Mouse (Mus musculus) embryo, embryonic 11.5 days (tissue): Measurements from ENCODE around the gene Acot8.

Source experiments
- DNase-seq: peaks from one replicate; pipeline ENCODE4 v3.0.0-alpha.2; 2012; ENCODE audit warnings: low read depth, low spot score

The Acot8 gene

DNA sequence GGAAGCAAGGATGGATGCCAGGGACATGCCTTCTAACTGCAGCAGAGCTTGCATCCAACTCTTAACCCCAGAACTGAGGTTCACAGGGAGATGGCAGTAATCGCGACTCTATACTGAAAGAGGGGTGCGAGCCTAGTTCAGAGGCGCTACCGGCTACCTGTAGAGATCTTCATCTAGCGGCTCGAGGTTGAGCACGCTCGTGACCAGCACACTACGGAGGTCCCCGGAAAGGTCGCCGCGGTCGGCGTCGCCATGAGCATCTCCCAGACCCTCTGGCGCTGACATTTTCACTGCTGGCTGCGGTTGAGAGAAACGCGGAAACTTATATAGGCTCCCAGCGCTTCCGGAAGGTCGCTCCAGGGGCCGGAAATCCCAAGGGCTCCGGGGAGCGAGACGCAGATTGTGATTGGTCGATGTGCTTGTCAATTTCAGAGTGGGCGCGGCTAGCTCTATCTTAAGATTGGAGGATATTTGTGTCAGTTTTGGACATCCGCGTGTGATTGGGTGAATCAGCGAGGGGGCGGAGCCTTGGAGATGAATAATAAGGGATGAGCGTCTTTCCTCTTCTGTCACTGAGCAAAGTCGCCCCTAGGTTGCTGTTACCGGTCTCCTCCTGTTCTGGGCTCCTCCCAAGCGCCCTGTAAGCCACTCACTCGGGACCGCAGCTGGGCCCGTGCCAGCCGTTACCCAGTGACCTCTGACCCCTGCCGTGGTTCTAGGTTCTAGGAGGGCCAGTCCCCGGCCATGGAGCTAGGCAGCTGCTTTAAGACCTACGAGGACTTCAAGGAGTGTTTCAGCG is at the start of gene Acot8, which contains the start of gene Zswim3:
TSS of gene Acot8 (minus strand) at position 350 of the 799 bp plus-strand sequence.
TSS of gene Zswim3 (plus strand) at position 566 of the 799 bp plus-strand sequence.
- peak; percentile 98 for DNase-seq

DNA sequence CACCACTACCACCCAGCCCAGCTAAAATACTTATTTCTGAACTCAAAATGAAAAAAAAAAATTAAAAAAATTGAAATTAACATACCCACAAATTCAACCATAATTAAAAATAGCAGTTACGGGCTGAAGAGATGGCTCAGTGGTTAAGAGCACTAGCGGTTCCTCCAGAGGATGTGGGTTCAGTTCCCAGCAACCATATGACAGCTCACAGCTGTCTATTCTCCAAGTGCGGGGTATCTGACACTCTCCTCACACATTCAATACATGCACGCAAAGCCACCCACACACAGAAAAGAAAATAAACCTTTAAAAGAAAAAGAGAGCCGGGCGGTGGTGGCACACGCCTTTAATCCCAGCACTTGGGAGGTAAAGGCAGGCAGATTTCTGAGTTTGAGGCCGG is 45.4 kb upstream of the Acot8 start:
- no peak for DNase-seq

DNA sequence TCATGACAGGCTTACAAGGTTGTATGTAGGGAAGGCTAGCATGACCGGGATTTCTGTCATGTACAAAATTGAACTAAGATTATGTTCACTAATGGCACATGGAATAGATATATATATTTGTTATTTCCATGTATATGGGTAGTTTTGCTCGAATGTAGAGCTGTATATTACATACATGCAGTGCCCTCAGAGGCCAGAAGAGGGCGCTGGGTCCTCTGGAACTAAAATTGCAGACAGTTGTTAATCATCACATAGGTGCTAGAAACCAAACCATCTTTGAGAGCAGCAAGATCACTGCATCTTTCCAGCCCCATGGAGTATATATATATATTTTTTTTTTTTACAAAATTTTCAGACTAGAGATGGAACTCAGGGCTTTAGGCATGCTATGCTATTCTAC is 41.1 kb upstream of the Acot8 start:
- DNase-seq, result no peak

DNA sequence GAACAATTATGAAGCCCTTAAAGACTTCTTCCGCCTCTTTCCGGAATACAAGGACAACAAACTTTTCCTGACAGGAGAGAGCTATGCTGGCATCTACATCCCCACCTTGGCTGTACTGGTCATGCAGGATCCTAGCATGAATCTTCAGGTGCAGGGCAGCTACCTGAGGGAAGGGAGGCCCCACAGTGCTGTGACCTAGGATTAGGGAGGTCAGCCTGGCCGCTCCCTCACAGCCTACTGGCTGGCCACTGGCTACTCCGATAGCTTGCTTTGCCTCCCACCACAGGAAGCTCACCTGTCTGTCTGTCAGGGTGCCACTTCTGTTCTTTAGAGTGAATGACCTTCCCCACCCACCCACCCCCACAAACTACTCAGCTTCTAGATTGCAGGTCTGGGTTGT is 30.5 kb upstream of the Acot8 start:
- DNase-seq, result no peak

DNA sequence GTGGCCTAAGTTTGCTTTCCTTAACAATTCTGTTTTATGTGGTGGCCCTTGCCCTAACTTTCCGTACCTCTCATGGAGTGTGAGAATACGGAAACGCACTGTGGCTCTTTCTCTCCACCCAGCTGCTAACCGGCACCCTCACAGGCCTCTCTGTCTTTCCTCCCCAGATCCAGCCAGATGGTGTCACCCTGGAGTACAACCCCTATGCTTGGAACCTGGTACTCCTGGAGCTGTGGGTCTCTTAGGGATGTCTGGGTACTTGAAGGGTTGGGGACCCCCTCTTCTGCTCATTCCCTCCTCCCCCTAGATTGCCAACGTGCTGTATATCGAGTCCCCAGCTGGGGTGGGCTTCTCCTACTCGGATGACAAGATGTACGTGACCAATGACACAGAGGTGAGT is 29.8 kb upstream of the Acot8 start:
- DNase-seq, result no peak

DNA sequence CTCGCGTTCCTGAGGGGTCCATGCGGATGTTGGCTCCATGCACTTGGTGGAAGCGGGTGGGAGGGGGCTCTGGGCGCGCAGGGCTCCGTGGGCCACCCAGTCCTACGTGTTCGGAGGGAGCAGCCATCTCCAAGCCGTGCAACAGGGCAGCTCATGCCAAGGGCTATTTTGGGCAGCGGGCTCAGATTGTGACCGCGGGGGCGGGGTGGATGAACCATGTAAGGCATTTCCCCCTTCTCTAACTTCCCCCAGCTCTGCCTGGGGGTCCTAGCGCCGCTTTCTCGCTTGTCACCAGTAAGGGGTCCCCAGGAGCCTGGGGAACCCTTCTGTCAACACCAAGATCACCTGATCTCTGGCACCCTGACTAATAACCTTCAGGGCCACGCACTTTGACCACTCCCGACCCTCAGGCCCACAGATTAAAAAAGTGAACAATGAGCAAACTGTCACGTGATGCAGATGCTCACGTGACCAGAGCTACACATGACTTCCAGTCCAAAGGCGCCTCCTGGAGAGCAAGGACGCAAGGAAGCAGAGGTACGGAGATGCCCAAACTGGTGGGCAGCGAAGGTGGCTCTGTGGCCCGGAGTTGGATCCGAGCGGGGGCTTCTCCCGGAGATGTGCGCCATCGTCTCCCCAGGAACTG is 28.8 kb upstream of the Acot8 start, which contains the start of gene Neurl2:
TSS of gene Neurl2 (minus strand) at position 143 of the 646 bp plus-strand sequence.
- DNase-seq, result peak; percentile 99

DNA sequence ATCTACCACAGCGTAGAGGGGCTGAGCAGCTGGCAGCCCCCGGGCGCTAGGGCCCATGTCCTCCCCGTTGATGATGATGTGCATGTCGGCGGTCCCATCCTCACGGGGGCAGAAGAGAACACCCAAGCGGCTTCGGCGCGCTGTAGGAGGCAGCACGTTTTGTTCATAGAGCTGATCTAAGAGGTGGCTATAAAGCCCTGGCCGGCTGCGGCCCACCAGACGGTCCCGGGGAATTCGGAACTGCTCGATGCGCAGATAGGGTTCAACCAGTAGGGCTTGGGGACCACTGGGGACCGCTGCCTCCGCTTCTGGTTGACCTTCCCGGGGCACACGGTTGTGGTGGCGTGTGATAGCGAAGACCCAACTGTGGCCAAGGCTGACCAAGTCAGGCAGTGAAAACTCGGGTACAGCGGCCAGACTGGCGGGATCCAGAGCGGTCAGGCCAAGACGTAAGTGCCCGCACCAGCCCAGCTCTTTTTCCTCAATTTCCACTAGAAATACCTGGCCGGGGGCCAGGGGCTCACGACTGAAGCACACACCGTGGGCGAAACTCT is 28.1 kb upstream of the Acot8 start, which contains the start of gene Ctsa:
TSS of gene Ctsa (plus strand) at position 126 of the 554 bp plus-strand sequence.
- DNase-seq, result no peak

DNA sequence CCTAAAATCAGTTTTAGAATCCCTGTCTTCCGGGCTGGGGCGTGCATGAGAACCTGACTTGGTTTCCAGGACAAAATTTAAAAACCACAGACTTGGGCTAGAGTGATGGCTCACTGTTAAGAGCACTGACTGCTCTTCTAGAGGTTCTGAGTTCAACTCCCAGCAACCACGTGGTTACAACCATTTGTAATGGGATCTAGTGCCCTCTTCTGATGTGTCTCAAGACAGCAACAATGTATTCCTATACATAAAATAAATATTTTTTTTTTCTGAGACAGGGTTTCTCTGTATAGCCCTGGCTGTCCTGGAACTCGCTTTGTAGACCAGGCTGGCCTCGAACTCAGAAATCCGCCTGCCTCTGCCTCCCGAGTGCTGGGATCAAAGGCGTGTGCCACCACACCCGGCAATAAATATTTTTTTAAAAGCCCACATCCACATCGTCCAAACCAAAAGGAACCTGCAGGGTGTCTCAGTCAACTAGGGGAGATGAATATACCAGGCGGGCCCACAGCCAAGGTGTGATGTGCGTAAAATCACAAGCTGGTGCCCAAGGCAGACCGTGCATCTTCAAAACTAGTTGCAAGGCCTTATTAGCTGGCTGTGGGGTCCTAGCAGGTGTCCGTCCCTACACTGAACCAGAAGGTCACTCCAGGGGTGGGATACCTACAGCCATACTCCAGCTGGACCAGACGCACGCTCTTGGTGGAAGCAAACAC is 27.5 kb upstream of the Acot8 start:
- no peak for DNase-seq

DNA sequence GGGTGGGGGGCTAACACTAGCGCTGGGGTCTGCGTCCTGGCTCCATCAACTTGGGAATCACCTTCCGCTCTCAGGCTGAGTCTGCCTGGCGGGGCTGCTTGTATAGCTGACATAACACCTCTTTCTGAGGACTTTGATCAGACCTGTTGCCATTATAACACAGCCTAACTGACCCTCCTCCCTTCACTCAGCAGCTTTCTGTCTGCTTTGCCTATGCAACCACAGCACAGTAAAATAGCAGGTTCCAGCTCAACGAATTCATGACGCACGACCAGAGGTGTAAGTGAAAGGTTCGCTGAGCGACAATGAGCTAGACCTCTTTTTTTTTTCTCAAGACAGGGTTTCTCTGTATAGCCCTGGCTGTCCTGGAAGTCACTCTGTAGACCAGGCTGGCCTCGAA is 26.3 kb upstream of the Acot8 start:
- DNase-seq, result no peak

DNA sequence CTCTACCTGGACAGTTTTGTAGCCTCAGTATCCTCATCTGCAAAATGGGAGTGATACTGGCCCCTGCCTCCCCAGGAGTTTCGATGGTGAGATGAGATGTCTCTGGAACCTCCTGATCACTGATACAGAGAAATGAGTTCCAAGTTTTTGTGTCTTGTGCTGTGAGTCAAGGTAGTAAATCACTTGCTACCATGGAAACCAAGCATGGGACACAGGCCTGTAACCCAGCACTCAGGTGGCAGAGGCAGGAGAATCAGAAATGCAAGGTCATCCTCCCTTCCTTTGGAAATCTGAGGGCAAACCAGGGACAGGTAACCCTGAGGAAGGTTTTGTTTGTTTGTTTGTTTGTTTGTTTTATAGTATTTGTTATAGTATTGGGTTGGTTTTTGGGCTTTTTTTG is 24.4 kb upstream of the Acot8 start:
- no peak for DNase-seq

DNA sequence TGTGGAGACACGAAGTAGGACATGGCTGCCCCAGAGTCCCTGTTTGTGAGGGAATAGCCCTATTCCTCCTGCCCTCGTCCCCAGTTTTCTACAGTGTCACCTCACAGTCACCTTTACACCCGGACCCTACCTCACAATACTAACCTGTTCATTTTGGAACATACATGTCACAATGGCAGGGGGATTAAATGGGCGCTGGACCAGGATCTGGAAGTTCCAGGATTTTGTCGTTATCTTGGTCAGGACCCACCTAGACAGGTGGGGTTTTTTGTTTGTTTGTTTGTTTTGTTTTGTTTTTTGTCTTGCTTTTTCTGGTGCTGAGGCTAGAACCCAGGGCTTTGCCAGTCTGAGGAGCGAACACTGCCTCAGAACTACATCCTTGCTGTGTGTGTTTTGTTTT is 23.8 kb upstream of the Acot8 start, which contains the start of gene Spata25:
TSS of gene Spata25 (minus strand) at position 101 of the 400 bp plus-strand sequence.
- DNase-seq, result no peak

DNA sequence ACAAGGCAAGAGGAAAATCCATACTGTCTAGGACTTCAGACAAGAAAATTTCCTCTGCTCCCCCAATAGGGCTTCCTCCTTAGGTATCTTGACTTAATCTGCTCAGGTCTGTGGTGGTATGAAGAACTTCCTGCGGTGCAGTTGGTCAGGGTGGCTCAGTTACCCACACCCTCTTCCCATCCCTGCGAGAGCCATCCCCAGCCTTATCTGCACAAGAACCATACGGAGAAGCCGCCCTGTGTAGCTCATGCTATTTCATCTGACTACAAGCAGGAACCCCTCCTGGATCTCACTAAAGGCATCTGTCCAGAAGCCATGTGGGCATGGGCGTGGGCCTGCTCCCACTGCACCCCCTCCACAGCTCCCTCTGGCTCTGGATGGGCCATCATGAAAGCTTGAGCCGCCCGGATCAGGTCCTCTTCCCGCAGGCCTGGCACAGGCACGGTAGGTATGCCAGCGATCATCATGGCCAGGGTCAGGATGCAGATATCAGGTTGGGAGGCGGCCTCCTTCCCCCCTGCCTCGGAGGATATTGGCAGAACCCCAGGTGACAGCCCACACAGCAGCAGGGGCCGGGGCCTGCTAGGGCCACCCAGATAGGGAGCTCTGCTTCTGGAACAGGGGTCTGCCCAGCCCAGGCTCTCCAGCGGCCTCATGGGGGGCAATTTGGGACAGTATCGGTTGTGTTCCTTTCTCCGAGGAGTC is 22.6 kb upstream of the Acot8 start:
- DNase-seq, result no peak

DNA sequence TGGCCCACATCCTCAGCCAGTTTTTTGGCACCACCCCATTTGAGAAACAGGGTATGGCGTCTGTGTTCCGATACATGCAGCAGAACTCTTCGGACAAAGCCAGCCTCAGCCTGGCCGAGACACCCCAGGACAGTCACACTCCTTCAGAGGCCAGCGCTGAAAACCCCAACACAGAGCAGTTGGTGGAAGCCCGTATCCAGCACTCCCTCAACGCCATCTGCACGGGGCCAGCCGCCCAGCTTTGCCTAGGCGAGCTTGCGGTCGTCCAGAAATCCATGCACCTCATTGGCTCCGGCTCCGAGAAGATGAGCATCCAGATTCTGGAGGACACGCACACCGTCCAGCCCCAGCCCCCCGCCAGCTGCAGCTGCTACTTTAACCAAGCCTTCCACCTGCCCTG is 20.8 kb upstream of the Acot8 start:
- DNase-seq, result no peak

DNA sequence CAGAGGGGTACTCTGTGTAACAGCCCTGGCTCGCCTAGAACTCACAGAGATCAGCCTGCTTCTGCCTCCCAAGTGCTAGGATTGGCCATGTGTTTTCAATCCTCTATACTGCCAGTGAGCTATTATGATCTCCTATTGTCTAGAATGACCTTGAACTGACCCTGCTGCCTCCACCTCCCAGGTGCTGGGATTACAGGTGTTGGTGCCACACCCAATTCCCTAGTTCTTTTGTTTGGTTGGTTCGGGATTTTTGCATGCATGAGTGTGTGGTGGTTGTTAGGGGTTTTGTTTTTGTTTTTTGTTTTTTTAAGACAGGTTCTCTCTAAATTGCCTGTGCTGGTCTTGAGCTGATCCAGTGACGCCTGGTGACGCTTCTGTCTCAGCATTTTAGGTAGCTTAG is 19.3 kb upstream of the Acot8 start:
- no peak for DNase-seq

DNA sequence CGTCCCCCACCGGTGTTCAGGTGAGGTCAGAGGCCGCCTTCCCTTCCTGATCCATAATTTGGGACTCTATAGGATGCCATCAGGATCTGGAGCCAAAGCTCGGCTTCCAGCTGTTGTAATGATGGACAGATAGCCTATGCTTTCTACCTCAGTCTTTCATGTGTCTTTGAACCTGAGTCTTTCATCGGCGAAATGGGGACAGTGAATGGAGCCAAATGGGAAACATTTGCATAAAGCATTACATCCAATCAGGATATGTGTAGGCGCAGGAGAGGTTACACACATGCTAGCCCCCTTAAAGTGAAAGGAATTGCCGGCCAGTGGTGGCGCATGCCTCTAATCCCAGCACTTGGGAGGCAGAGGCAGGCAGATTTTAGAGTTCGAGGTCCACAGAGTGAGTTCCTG is 18.5 kb upstream of the Acot8 start:
- no peak for DNase-seq

DNA sequence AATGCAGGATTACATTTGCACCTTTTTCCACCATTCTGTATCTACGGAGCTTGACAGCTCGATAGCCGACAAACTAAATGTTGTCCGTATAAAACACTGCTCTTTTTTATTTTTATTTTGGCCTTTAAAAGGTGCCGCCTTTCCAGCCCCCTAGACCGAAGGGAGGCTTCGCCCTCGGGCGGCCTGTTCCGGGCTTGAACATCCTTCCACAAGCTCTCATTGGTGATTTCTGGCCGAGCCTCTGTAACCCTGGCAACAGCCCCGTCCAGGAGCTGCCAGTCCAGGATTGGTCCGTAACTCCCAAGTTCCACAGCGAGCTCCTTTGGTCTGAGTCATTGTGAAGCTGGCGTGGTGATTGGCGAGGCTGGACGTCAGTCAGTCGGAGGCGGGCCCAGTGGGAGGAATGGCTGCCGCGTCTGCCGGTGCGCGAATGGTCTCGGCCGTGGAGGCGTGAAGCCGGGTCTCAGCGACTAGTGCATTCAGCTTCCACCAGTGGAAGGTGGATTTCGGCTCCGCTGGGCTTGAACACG is 18.0 kb upstream of the Acot8 start, which contains the start of gene Zswim1:
TSS of gene Zswim1 (plus strand) at position 51 of the 530 bp plus-strand sequence.
- peak; percentile 95 for DNase-seq

DNA sequence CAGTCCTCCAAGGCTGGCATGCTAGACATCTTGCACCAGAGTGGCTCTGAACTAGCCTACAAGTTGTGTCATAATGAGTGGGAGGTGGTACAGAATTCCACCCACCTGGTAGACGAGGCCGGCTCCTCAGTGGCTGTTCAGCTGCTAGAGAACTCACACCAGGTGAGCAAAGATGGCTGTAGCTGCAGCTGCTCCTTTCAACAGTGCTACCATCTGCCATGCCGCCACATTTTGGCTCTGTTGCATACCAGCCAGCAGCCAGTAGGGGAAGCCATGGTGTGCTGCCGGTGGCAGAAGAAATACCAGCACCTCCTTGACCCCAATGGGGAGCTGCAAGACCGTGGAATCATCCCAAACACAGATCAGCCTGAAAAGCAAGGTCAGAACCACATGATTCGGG is 16.4 kb upstream of the Acot8 start:
- no peak for DNase-seq

DNA sequence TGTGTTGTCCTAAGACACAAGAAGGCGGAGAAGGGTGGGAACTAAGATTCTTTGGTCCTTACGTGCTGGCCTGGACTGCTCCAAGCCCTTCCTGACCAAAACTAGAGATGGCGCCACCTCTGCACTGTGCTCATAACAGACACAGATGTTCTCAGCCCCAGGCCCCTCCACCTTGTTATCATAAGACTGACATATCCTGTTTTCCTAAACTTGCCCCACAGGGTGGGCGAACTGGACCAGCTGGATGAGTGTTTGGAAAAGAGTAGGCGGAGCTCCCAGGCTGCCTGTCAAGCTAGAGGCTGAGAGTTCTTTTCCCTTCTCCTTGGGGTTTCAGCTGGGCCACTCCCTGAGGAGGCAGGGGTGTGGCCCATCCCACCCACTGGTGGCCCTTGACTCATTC is 13.0 kb upstream of the Acot8 start:
- no peak for DNase-seq

DNA sequence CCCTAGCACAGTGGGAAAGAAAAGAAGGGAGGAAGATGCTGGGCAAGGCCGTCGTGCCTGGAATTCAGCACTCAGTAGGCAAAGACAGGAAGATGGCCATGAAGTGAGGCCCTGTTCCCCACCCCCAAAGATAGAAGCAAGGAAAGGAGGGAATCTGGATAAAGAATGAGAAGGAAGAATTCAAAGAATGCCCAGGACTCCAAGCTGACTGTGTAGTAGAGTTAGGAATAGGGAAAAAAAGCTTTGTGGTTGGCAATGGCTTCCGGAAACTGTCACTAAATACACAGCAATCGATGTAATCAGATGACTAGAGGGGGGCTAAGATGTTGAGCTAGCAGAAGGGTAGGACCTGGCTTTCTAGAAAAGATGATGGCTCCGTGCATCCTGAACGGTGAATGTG is 12.5 kb upstream of the Acot8 start:
- DNase-seq, result no peak

DNA sequence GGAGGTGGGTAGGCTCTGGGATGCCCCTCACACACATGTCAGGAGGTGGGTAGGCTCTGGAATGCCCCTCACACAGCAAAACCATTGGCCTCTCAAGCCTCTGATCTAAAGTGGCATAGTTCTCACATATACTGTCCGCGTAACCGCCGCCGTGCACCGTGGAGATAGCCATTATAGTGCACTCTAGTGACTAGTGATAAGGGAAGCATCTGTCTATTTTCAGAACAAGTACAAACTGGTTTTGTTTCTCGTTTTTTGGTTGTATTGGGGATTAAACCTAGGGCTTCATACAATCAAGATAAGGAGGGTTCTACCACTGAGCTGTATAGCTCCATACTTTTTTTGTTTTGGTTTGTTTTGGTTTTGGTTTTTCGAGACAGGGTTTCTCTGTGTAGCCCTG is 11.1 kb upstream of the Acot8 start:
- DNase-seq, result no peak

DNA sequence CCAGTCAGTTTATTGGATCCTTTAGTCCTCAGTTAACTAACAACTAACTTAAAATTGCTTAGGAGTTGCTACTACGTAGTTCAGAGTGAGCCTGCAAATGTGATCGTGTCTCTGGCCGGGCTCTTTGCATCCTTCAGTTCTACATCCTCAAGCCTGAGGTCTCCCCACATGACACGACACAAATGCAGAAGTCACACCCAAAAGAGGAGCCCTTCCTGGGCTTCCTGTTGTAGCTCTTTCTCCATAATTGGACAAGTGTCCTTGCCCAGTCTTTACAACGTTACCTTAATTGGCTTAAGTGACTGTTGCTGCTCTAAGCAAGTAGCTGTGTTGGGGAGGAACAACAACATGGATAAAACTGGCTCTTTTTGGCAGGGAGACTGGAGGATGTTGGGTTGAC is 10.7 kb upstream of the Acot8 start:
- no peak for DNase-seq
